Mouse (Mus musculus) heart, embryonic 10.5 days (tissue): ENCODE results near the gene Fam49a. TPM values are rescaled to one million over a fixed set of nuclear protein-coding genes. Genes with fewer than 3 reads are reported as not detected.
"Not testable (repeated sequence)": the region's sequence is repeated elsewhere in the genome, so short reads cannot be mapped to it uniquely, and the experiment has no call there.

Source experiments
- DNase-seq: peaks from one replicate; pipeline ENCODE4 v3.0.0-alpha.2; 2017; ENCODE audit warnings: low spot score
- H3K27ac ChIP-seq: fragments of 300-500 bp; sonication (generic); 2 replicates; pipeline ENCODE4 v1.5.1; 2016; ENCODE audit warnings: mild to moderate bottlenecking
- H3K27me3 ChIP-seq: fragments of 300-500 bp; sonication (generic); 2 replicates; pipeline ENCODE4 v1.6.1; 2016; ENCODE audit warnings: mild to moderate bottlenecking; ENCODE audit not compliant: poor library complexity, insufficient read depth, severe bottlenecking
- H3K36me3 ChIP-seq: fragments of 300-500 bp; sonication (generic); 2 replicates; pipeline ENCODE4 v1.6.1; 2016; ENCODE audit warnings: mild to moderate bottlenecking, moderate library complexity
- H3K4me1 ChIP-seq: fragments of 300-500 bp; sonication (generic); 2 replicates; pipeline ENCODE4 v1.6.1; 2016; ENCODE audit warnings: mild to moderate bottlenecking
- H3K4me3 ChIP-seq: fragments of 300-500 bp; sonication (generic); 2 replicates; pipeline ENCODE4 v1.5.1; 2016; ENCODE audit warnings: mild to moderate bottlenecking, moderate library complexity
- H3K9me3 ChIP-seq: fragments of 300-500 bp; sonication (generic); 2 replicates; pipeline ENCODE4 v1.6.1; 2016; ENCODE audit warnings: mild to moderate bottlenecking, moderate library complexity
- WGBS: fragments of 180-500 bp; shearing (Covaris S2); methylation state at CpG from one replicate; pipeline ENCODE4 v1.1.7; 2016; 5-methylcytosine and 5-hydroxymethylcytosine counted together
- polyA plus RNA-seq: library from polyadenylated mRNA; unstranded; fragments of >200 nt; fragmentation: Nextera tagmentation; extraction: Ambion mirVana; gene quantifications from 2 replicates; pipeline ENCODE4 v1.2.1, GENCODE M21; 2016

The Fam49a gene
- polyA plus RNA-seq, 1 experiment from 2014 or later, result 37.1 TPM

DNA sequence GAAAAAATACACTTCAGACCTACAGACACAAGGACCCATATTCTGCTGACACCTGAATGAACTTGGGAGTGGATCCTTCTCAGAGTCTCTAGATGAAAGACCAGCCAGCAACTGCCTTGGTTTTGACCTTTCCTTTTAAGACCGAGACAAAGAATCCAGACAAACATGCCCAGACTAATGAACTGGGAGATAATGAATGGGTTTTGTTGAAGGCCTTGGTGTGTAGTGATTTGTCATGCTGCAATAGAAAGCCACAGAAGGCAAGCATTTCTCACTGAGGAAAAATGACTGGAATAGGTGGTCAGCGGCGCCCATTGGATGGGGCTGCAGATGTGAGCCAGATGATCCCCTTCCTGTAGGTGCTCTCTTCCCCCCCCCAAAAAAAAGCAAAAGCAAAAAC lies 18.8 kb upstream of the Fam49a start:
- Histone ChIP-seq H3K27me3 (no peaks in the 10 kb centered on the region), H3K4me1 (peaks cover 4% of the 10 kb centered on the region; the same call in 1 of the 2 replicates), H3K27ac (no peak overlapping the region), H3K4me3 (no peak overlapping the region), H3K36me3 (no peaks in the 10 kb centered on the region), H3K9me3 (no peaks in the 10 kb centered on the region)
- DNase-seq, result no peak
- 82% methylated on average over 3 of the region's 3 CpGs for WGBS

DNA sequence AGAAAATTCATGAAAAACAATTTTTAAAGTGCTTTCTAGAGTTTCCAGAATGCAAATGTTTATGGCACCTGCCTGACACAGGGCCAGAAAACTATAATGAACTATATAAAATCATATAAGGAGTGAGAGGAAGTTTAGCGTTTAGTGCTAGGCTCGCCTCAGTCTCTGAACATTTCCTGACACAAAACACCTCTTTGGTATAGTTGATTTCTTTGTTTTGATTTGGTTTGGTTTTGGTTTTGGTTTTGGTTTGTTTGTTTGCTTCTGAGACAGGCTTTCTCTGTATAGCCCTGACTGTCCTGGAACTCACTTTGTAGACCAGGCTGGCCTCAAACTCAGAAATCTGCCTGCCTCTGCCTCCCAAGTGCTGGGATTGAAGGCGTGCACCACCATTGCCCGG lies 14.9 kb upstream of the Fam49a start:
- not testable (repeated sequence) for H3K9me3 ChIP-seq, H3K36me3 ChIP-seq, H3K4me3 ChIP-seq, H3K27me3 ChIP-seq, H3K4me1 ChIP-seq, H3K27ac ChIP-seq, DNase-seq
- WGBS, result 92% methylated on average over 4 of the region's 4 CpGs

DNA sequence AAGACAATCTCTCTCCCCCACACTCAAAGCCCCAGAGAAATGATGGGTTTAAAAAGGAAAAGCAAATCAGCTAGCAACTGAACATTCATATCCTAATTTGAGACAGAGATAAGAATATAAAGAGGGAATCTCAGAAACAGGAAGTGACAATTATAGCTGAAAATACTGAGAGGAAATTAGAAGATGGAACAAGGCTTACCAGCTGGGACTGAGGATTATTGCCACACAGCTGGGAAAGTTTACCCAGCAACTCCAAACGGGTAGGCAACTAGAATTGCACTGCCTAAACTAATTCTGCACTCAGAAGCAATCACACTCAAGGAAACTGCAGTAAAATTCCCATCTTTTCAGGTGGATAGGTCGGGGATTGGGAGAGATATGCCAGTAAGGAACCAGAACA lies 12.4 kb upstream of the Fam49a start:
- WGBS, result 60% methylated on average over 2 of the region's 2 CpGs
- H3K27ac ChIP-seq, result no peak overlapping the region
- no peaks in the 10 kb centered on the region for H3K27me3 ChIP-seq
- H3K9me3 ChIP-seq, result no peaks in the 10 kb centered on the region
- H3K36me3 ChIP-seq, result no peaks in the 10 kb centered on the region
- peaks cover 13% of the 10 kb centered on the region; the same call in 1 of the 2 replicates for H3K4me1 ChIP-seq
- no peak for DNase-seq
- H3K4me3 ChIP-seq, result no peak overlapping the region

DNA sequence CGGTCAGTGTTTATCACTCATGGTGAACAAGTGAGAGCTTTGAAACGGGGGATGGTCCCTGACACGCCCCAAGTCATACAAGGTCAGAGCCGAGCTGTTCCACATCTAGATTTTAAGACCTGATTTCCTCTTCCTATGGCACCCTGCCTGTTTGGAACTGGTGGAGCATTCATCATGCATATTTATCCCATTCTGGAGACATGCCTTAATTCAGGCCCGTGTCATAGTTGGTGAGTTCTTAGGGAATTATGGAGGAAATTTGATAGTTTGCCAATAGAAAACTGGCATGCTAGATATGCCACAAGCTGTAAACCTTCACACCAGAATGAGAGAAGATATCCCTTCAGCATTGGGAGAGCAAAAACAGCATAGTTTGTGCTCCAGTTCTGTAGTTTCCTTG lies 8.4 kb upstream of the Fam49a start:
- H3K27me3 ChIP-seq, result no peaks in the 10 kb centered on the region

DNA sequence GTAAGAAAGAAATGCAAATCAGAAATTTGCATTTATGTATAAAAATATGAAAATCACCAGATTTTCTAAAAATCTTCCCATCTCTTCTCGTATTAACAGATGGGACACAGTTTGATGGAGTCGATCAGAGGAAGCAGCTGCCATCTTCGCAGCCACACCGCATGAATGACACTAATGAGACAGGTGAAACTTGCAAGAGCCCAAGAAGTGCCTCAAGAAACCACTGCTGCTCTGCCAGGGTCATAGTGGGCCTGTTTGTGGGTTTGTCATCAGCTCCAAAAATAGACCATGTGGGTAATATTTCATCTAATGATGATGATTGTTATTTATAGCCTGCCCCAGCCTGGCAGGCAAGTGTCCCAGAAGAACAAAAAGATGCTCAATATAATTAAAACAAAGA lies 7.8 kb upstream of the Fam49a start:
- no peak overlapping the region for H3K4me3 ChIP-seq
- 77% methylated on average over 4 of the region's 4 CpGs for WGBS
- peaks cover 8% of the 10 kb centered on the region; the same call in 1 of the 2 replicates for H3K4me1 ChIP-seq
- H3K9me3 ChIP-seq, result no peaks in the 10 kb centered on the region
- DNase-seq, result no peak
- no peaks in the 10 kb centered on the region for H3K36me3 ChIP-seq
- no peaks in the 10 kb centered on the region for H3K27me3 ChIP-seq
- H3K27ac ChIP-seq, result no peak overlapping the region

More for the DNA sequence above, 8.4 kb upstream of the Fam49a start:
- H3K4me1 ChIP-seq, result peaks cover 8% of the 10 kb centered on the region; the same call in 1 of the 2 replicates
- H3K36me3 ChIP-seq, result no peaks in the 10 kb centered on the region
- 48% methylated on average over 5 of the region's 5 CpGs for WGBS
- no peaks in the 10 kb centered on the region for H3K9me3 ChIP-seq
- no peak overlapping the region for H3K4me3 ChIP-seq
- DNase-seq, result no peak
- H3K27ac ChIP-seq, result no peak overlapping the region

DNA sequence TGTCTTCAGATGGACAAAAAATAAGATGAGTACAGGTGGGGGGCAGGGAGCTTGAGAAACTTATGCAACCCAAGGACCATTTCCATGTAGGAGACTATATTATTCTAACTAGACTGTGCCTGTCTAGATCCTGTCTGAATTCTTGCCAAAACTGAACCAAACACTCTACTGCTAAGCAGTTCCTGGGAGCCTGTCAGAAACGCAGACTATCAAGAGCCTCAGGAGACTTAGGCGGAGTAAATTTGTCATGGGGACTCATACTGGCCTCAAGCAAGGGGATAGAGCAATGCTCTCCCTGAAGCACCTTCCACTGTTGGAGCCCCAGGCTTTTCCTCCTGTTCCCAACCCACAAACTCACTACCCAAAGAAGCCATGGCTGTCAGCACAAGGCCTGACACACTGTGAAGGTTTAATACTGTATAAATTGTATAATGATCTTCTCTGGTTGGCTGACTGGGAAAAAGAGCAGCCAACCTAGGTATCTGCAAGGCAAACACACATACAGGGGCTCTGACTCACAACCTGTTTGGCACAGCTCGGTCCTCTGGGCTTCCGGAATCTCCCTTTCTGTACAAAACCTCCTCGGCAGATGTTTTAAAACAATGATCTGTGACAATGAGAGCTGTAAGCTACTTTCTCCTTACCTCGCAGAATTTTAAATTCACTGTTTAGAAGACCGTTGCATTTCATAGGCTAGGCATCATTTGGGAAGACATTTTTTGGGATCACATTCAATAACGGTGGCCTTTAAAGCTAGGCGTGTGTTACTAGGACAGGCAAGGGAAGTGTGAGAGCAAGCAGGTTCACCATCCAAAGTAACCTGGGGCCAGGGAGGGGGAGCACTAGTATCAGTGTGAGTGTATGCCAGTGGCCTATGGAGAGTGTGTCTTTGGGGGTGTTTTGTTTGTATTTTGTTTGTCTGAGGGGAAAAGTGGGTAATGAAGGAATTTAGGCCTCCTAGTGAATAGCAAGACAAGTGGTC lies 669 bp upstream of the Fam49a start:
- 69% methylated on average over 9 of the region's 9 CpGs for WGBS
- peaks cover 36% of the 10 kb centered on the region for H3K4me1 ChIP-seq
- H3K36me3 ChIP-seq, result no peaks in the 10 kb centered on the region
- DNase-seq, result no peak
- no peaks in the 10 kb centered on the region for H3K9me3 ChIP-seq
- H3K27me3 ChIP-seq, result no peaks in the 10 kb centered on the region
- H3K4me3 ChIP-seq, result peak overlapping the region; percentile 85
- H3K27ac ChIP-seq, result no peak overlapping the region

DNA sequence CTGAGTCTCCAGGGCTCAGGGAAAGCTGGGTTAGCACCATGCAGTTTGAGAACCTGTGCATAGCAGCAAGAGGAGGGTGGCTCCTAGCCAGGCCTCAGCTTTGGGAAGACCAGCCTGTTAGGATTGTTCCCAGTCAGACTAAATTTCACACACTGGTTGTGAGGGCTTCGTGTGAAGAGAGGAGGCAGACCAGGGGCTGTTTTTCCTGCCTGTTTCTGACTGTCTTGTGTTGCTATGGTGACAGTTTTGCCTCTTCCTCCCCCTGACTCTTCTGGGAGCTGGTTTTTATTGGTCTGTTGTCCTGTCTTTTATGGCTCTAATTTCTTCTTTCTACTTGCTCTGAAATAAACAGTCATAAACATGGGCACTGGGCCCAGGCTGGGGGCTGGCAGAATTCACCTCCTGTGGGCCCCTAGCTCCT lies 1.4 kb downstream of the Fam49a start:
- peaks cover 57% of the 10 kb centered on the region for H3K4me1 ChIP-seq
- WGBS, result 9% methylated on average over 1 of the region's 1 CpGs
- H3K27me3 ChIP-seq, result no peaks in the 10 kb centered on the region
- peak overlapping the region; percentile 2; the same call in 1 of the 2 replicates for H3K27ac ChIP-seq
- 0 out of 2 replicates have a peak, but pooled peaks cover 6% of the 10 kb centered on the region for H3K36me3 ChIP-seq
- H3K9me3 ChIP-seq, result no peaks in the 10 kb centered on the region
- peak overlapping the region; percentile 85 for H3K4me3 ChIP-seq
- DNase-seq, result no peak

DNA sequence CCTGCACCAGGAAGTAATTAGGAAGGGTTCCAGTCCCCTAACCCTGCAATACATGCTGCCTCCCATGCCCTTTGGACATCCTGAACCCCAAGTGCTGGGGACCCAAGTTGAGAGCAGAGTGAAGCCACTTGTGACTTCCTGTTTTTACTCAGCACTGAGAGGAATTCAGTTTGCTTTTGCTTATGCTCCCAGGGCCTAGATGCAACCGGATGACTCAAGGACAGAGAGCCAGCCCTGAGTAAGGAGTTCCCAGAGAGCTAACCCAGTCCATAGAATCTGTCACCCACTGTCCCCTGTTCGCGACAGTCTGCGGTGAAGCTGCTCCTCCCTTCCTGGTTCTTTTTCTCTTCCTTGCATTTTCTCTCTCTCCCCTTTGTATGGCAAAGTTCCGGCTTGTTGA lies 2.2 kb downstream of the Fam49a start:
- peak overlapping the region; percentile 2; the same call in 1 of the 2 replicates for H3K27ac ChIP-seq
- WGBS, result 54% methylated on average over 5 of the region's 5 CpGs
- 0 out of 2 replicates have a peak, but pooled peaks cover 6% of the 10 kb centered on the region for H3K36me3 ChIP-seq
- H3K4me1 ChIP-seq, result peaks cover 57% of the 10 kb centered on the region
- DNase-seq, result no peak
- H3K9me3 ChIP-seq, result no peaks in the 10 kb centered on the region
- H3K27me3 ChIP-seq, result no peaks in the 10 kb centered on the region
- H3K4me3 ChIP-seq, result peak overlapping the region; percentile 85

DNA sequence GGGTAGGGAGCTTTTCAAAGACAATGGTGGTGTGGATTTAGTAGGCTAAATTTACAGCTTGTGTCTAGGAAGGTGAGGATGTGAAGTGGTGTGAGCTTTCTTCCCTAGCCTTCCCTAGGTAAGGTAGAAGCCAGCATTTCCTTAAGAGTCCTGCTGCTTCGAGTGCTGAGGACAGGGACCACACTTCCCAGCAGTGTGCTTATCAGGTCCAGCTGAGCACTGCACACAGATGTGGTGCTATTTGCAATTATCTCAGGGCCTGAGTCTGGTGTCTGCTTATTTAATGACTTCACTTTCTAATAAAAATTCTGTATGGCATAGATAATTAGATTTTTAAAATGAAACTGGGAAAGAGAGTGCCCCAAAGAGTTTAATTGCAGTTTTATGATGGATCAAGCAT lies 4.6 kb downstream of the Fam49a start:
- Histone ChIP-seq H3K27ac (no peak overlapping the region), H3K36me3 (0 out of 2 replicates have a peak, but pooled peaks cover 6% of the 10 kb centered on the region), H3K4me1 (peaks cover 70% of the 10 kb centered on the region), H3K4me3 (no peak overlapping the region), H3K9me3 (no peaks in the 10 kb centered on the region), H3K27me3 (no peaks in the 10 kb centered on the region)
- DNase-seq, result no peak
- 20% methylated on average over 1 of the region's 1 CpGs for WGBS

DNA sequence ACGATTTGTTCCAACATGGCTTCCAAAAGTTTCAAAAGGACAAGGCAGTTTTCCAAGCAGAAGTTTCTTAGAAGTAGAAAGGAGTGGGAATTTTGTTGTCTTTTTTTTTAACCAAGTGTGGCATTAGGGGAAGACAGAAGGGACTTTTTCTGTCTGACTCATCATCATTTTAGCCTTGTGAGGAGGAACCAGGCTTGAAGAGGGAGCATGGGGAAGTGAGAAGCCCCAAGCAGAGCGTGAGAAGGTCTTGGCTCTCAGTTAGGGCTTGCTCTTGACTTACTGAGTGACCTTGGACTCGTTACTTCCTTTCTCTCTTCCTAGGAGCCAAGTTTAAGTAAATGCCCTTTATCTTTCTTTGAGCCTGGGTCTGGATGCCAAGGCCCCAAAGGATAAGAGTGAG lies 8.6 kb downstream of the Fam49a start:
- WGBS, result 70% methylated on average over 3 of the region's 3 CpGs
- Histone ChIP-seq H3K36me3 (0 out of 2 replicates have a peak, but pooled peaks cover 6% of the 10 kb centered on the region), H3K9me3 (no peaks in the 10 kb centered on the region), H3K4me3 (no peak overlapping the region), H3K4me1 (peaks cover 75% of the 10 kb centered on the region), H3K27me3 (no peaks in the 10 kb centered on the region), H3K27ac (no peak overlapping the region)
- DNase-seq, result no peak

DNA sequence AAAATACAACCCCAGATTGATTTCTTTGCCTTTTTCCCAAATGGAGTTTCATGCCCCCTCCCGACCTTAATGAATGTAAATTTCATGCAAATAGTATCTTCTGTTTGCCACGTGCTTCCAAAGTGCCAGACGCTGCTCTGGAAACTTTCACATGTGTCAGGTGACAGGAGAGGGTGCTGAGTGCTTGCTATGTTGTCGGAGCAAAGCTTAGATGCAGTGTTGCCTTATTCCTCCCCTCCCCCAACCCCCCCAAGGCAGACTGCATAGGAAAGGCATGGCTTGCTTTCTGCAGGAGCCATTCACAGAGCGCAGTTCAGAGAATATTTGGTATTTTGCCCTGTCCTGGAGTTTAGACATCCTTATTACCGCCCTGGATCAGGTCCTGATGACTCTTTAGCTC lies 12.2 kb downstream of the Fam49a start:
- H3K27ac ChIP-seq, result peak overlapping the region; percentile 32; the same call in 1 of the 2 replicates
- H3K4me3 ChIP-seq, result no peak overlapping the region
- H3K36me3 ChIP-seq, result peaks cover 6% of the 10 kb centered on the region; the same call in 1 of the 2 replicates
- H3K27me3 ChIP-seq, result no peaks in the 10 kb centered on the region
- peak; percentile 89 for DNase-seq
- 7% methylated on average over 6 of the region's 6 CpGs for WGBS
- H3K4me1 ChIP-seq, result peaks cover 75% of the 10 kb centered on the region
- no peaks in the 10 kb centered on the region for H3K9me3 ChIP-seq

DNA sequence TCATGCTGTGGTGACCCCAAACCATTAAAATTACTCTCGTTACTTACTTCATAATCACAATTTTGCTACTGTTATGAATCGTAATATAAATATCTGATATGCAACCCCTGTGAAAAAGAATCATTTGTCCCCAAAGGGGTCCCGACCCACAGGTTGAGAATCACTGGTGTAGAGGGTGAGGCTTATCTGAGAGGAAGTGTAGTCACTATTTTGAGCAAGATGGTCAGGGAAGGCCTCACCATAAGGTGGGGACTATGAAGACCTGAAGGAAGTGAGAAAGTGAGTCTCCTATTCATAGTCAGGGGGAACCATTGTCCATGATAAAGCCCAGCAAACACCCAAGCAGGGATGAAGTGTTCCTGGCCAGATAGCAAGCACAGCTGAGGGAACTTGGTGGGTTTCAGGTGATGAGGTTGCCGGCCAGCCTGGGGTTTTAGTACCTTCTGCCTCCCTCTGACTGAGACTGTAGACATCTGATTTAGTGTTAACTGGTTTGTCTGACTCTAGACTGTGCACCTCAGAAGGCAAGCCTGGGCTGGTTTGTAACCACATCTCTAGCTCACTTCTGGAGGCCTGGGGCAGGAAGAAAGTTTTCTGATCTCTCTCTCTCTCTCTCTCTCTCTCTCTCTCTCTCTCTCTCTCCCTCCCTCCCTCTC lies 13.3 kb downstream of the Fam49a start:
- Histone ChIP-seq H3K27ac (peak overlapping the region; percentile 44; the same call in 1 of the 2 replicates), H3K4me1 (peaks cover 70% of the 10 kb centered on the region), H3K36me3 (peaks cover 6% of the 10 kb centered on the region; the same call in 1 of the 2 replicates), H3K4me3 (no peak overlapping the region), H3K27me3 (no peaks in the 10 kb centered on the region), H3K9me3 (no peaks in the 10 kb centered on the region)
- 56% methylated on average over 4 of the region's 4 CpGs for WGBS
- DNase-seq, result no peak
